Mouse (Mus musculus): ENCODE measurements around the gene Trap1.
A peak's percentile ranks its signal among the peaks of the same experiment; 100 is the strongest.
"Not testable (repeated sequence)": the region's sequence is repeated elsewhere in the genome, so short reads cannot be mapped to it uniquely, and the experiment has no call there.

Trap1 gene

DNA sequence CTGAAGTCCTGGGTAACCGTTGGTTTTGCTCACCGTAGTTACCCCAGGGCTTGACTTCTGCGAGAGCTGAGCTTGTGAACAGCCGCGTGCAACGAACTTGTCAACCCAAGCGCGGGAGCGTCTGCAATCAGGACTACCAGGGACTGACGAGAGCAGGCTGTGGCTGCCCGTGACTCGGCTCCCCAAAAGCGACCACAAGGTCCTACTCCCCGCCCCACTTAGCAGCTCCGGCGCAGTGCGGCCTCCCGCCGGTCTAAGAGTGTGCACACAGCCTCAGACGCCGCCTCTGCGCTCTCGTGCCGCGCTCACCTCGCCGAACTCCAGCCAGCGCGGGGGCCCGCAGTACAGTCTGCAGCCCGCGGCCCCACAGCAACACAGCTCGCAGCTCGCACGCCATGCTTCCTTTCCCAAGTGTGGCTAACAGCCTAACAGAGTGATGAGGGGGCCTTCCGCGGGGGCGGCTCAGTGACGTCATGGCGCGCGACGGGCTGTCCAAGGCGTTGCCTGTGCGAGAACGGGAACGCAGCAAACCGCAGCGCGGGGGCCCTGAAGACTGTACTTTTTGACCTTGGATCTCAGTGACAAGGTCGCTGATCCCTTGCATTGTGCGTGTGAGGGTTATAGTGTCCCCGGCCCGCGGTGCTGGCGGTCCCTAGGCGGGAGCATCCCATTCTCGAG, at the start of gene Trap1:
Gene Trap1, minus strand, starts transcription at position 444 of the 678 bp plus-strand sequence.
- peak; percentile 92 for DNase-seq

- no peak for DNase-seq
Observed at GRCm38 (mm10) chr16:4117072-4117471, 39.4 kb upstream of the Trap1 start.

DNA sequence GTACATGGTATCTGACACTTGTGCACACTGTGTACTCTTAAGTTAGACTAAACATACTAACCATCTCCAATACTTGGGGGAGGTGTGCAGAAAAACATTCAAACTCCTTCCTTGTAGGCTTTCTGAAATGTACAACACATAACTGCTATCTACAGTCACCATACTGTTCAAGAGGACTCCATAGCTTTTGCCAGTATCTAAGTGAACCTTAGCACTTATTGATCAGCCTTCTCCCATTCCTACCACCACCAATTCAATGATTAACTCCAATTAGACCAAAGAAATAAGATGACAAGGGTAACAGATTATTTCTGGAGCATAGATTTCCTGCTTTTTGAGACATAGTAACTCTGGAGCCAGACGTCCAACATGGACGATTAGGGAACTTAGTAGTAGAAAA, 22.7 kb upstream of the Trap1 start:
- no peak for DNase-seq

- no peak for DNase-seq
Observed at GRCm38 (mm10) chr16:4097521-4097920, 19.9 kb upstream of the Trap1 start.

GRCm38 (mm10) chr16:4096898-4097297, 19.3 kb upstream of the Trap1 start:
- no peak for DNase-seq

DNA sequence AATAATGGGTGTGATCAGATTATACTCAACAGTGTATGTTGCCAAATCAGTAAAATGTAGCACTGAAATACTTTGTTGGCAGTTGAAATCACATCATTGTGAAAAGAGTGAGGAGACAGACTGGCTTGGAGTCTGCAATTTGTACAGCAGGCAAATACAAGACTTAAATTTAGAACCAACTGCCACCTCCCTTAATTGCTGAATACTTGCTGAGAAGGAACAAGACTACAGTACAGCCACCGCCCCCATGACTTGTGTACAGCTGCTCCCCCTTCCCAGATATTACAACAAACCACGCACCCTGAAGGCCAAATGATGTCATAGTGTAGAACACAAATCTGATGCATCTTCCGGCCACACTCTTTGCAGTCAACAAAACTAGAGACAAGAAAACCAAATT, 18.5 kb upstream of the Trap1 start:
- DNase-seq = no peak

GRCm38 (mm10) chr16:4087214-4087913, 9.7 kb upstream of the Trap1 start:
- DNase-seq = no peak

- no peak for DNase-seq
Observed at GRCm38 (mm10) chr16:4085851-4086387, 8.3 kb upstream of the Trap1 start.

GRCm38 (mm10) chr16:4085051-4085450, 7.4 kb upstream of the Trap1 start:
- no peak for DNase-seq

- not testable (repeated sequence) for DNase-seq
Observed at GRCm38 (mm10) chr16:4080419-4080818, 2.8 kb upstream of the Trap1 start.

- no peak for DNase-seq
Observed at GRCm38 (mm10) chr16:4079656-4080055, 2.0 kb upstream of the Trap1 start.

- DNase-seq = not testable (repeated sequence)
Observed at GRCm38 (mm10) chr16:4078302-4078701, 675 bp upstream of the Trap1 start.

DNA sequence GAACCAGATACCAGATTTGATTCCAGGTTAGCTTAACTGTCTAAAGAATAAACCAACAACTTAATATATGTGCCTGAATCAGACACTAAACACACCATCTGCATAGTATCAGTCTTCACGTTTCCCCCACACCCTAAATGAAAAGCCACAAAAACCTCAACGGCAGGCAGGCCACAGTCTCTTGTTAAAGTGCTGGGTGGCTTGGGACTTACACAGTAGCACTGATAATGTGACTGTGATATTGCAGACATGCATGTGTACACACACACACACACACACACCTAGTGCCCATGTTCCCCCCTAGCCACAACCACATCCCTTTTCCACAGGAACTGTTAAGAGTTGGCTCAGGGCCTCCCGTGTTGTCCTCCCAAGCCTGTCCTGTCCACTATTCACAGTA, 2.8 kb downstream of the Trap1 start:
- no peak for DNase-seq

DNA sequence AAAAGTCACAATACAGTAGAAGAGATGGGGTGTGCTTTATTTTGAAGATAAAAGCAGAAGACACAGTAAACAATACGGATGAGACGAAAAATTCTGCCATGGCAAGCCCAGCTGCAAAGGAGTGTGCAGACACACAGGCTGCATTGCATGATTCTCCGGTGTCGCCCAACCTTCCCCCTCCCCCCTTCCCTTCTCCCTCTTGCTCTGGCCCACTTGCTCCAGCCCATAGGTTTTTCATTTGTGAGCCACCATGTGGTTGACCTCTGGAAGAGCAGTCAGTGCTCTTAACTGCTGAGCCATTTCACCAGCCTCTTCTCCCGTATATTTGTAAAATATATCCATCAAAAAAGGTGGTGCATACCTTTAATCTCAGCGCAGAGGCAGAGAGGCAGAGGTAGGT, 3.3 kb downstream of the Trap1 start:
- DNase-seq = no peak

- peak; percentile 33 for DNase-seq
Observed at GRCm38 (mm10) chr16:4068588-4068987, 9.0 kb downstream of the Trap1 start.

GRCm38 (mm10) chr16:4064945-4065344, 12.7 kb downstream of the Trap1 start:
- no peak for DNase-seq

DNA sequence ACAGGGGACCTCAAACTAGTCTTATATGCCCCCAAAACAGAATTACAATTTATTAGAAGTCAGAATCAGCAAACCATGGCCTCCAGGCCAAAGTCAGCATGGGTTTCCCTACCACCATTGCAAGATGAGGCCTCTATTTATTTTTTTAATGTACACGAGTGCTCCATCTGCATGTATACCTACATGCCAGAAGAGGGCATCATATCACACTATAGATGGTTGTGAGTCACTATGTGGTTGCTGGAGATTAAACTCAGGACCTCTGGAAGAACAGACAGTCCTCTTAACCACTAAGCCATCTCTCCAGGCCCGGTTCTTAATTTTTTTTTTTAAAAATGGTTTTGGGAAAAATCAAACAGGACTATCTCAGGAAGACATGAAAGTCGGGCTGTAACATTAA, 23.8 kb downstream of the Trap1 start:
- DNase-seq = no peak

DNA sequence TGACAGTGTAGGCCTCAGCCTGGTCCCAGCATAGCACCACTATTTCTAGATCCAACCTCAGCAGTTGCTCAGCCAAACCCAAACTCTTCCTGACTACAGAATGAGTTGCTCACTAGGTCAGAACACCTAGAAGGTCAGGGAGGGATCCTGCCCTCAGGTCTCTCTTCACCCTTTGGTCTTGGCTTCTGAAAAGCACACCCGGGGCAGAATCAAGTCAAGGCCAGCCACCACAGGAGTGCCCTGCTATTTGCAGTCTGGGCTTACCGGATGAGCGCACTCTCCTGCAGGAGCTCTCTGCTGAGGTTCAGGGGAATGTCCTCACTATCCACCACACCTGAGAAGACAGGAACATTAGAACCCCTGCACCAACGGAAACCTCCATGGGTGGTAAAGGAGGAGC, 25.0 kb downstream of the Trap1 start:
- DNase-seq = peak; percentile 47

DNA sequence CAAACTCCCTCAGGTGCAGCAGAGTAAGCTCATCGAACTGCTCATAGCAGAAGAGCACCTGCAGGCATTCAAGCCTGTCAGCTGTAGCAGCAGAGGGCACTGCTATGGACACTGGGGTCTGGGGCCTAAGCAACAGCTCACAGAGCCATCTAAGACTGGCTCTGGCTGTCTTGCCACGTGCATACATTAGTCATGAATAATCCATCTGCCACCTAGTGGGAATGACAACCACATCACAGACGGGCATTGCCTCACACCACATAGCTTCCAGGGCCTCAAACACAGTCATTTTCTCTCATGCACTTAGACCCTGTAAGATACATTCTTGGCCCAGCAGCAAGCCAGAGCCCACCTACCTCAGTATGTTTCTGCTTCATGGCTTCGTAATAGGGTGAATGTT, 32.1 kb downstream of the Trap1 start:
- peak; percentile 44 for DNase-seq

DNA sequence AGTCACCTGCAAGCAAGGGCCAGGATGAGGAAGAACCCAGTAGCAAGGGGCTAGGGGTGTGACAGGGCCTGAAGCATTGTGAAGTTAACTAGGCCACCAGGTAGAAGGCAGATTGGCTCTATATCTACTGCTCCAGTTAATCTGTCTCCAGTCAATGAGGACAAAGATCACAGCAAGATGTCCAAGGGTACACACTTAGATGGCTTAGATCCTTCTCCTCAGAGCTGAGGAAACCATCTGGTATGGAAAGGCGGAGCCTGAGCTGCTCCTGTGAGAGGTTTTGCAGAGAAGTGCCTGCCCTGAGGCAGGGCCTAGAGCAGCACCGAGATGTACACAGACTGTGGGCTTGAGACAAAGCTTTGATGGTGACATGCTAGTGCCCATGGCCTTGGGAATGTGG, 33.5 kb downstream of the Trap1 start:
- peak; percentile 63 for DNase-seq

DNA sequence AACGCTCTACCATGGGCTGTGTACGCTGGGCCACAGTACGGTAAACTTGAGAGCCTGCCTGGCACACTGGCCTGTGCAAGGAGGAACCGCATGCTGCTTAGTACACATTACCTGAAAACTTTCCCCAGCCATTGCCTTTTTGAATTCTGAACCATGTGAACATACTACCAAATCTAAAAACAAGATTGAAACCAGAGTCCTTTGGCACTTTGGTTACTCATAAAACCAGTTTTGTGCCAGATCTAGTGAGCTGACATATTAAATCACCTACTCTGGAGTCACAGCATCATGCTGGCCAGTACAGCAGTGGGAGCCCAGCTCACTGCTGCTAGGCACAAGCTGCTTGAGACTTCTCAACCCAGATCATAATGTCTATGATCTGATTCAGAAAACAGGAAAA, 36.0 kb downstream of the Trap1 start:
- DNase-seq = peak; percentile 45

DNA sequence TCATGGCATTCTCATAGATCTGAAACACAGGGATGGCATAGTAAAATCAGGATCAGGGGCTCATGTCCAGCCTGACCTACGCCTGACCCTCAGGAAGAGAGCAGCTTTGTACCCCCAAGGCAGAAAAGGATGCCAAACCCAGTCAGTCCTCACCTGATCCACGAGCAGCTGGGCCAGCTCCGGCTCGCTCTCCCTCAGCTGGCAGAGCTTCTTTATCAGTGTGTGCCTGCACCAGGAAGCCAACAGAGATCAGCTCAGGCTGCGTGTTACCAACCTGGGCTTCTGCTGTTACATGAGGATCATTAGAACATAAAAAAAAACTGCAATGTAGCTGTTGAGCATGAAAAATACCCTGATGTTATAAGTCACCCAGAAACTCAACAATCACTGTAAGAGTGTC, 37.4 kb downstream of the Trap1 start:
- no peak for DNase-seq

DNA sequence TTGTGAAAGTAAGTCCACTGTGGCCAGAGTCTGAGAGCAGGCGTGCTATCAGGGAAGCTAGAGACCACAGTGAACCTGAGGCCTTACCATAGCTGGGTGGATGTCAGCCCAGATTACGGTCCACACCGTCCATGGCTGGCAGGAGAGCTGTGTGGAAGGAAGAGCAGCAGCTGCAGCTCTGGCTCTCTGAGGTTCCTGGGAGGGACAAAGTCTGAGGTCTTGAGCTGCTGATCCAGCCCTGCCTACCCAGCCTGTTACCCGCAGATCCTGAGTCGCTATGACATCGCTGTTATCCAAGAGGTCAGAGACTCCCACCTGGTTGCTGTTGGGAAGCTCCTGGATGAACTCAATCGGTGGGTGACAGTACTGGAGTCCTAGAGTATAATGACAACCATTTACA, 39.9 kb downstream of the Trap1 start:
- peak; percentile 45 for DNase-seq

- peak; percentile 80 for DNase-seq
Observed at GRCm38 (mm10) chr16:4036807-4037206, 40.8 kb downstream of the Trap1 start, which contains the start of gene Dnase1. Gene Dnase1 (plus strand): TSS chr16:4036942.

Data from kidney, adult 11 months (tissue).